Mouse (Mus musculus) intestine, embryonic 14.5 days (tissue): ENCODE results near the gene Ddx59. TPM values are rescaled to one million over a fixed set of nuclear protein-coding genes. Genes with fewer than 3 reads are reported as not detected.

Experiments used
- ATAC-seq: fragments of 200-750 bp; cut with Nextera tagmentation; replicated peaks from 2 replicates; pipeline ENCODE4 v1.8.0; 2017; ENCODE audit warnings: low read depth, moderate number of reproducible peaks, moderate TSS enrichment, moderate library complexity; ENCODE audit not compliant: low FRiP score, low TSS enrichment
- DNase-seq: peaks from one replicate; pipeline ENCODE4 v3.0.0-alpha.2; 2018; ENCODE audit warnings: low spot score
- H3K27ac ChIP-seq: fragments of 300-500 bp; sonication (generic); 2 replicates; pipeline ENCODE4 v1.5.1; 2014; ENCODE audit warnings: low read depth, mild to moderate bottlenecking, control low read depth
- H3K27me3 ChIP-seq: fragments of 300-500 bp; sonication (generic); replicated peaks from 2 replicates; pipeline ENCODE4 v1.6.1; 2014; ENCODE audit warnings: low read length, control low read depth; ENCODE audit not compliant: control insufficient read depth, insufficient read depth
- H3K36me3 ChIP-seq: fragments of 300-500 bp; sonication (generic); 2 replicates; pipeline ENCODE4 v1.6.1; 2014; ENCODE audit warnings: low read length, control low read depth; ENCODE audit not compliant: control insufficient read depth, insufficient read depth
- H3K4me1 ChIP-seq: fragments of 300-500 bp; sonication (generic); replicated peaks from 2 replicates; pipeline ENCODE4 v1.6.1; 2014; ENCODE audit warnings: low read length, control low read depth, mixed read lengths; ENCODE audit not compliant: control insufficient read depth, insufficient read depth
- H3K4me2 ChIP-seq: fragments of 300-500 bp; sonication (generic); 2 replicates; pipeline ENCODE4 v1.6.1; 2014; ENCODE audit warnings: low read length
- H3K4me3 ChIP-seq: fragments of 300-500 bp; sonication (generic); 2 replicates; pipeline ENCODE4 v1.5.1; 2014; ENCODE audit warnings: low read depth, low read length, control low read depth, mixed read lengths
- H3K9ac ChIP-seq: fragments of 300-500 bp; sonication (generic); 2 replicates; pipeline ENCODE4 v1.6.1; 2014; ENCODE audit warnings: mild to moderate bottlenecking, low read length
- H3K9me3 ChIP-seq: fragments of 300-500 bp; sonication (generic); 2 replicates; pipeline ENCODE4 v1.6.1; 2016; ENCODE audit warnings: low read length, control low read depth; ENCODE audit not compliant: control insufficient read depth
- WGBS: fragments of 180-500 bp; shearing (Covaris S2); extraction: QIAGEN DNeasy Blood & Tissue Kit; methylation state at CpG from one replicate; pipeline ENCODE4 v1.1.7; 2014; 5-methylcytosine and 5-hydroxymethylcytosine counted together
- polyA plus RNA-seq: library from polyadenylated mRNA; unstranded; fragments of >200 nt; fragmentation: Nextera tagmentation; extraction: Ambion mirVana; gene quantifications from 2 replicates; pipeline ENCODE4 v1.2.1, GENCODE M21; 2014

Ddx59 gene
- polyA plus RNA-seq, 1 experiment from 2014 or later, result 12.9 TPM

DNA sequence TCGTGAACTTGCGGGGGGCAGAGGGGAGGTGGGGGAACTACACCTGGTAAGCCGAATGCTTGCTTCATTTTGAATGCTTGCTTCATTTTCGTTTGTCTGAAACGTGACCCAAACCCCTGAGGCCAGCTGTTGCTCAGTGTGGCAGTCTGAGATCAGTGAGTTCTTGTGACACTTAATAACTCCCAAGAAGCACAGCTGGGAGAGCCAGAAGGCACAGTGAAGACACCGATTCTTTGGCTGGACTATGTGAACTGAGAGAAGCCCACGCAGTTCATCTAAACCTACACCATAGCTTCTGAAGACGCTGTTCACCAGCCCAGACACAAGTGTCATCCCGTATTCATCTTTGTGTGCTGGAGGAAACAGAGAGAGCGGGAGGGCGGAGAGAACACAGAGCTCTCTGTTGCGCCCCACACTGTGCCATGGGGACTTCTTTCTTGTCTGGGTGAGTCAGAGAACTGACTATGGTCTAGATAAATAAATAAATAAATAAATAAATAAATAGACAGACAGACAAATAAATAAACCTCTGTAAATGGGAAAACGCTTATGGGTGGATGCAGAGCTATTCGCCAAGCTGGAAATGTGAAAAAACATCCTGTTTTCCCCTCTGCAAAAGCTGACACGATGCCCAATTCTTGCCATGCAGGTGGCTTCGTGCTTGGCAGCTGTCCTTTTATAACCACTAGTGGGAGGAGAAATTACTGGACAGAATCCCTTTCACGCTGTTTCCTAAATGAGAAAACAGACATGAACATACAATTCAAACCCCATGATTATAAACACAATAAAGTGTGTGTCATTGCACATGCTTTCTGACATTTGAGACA, 40.9 kb downstream of the Ddx59 start:
- ATAC-seq (no peak), DNase-seq (no peak)
- Histone ChIP-seq H3K4me1 (no peaks in the 10 kb centered on the region), H3K9ac (no peak overlapping the region), H3K27ac (no peak overlapping the region), H3K36me3 (no peaks in the 10 kb centered on the region), H3K4me3 (no peak overlapping the region), H3K9me3 (no peaks in the 10 kb centered on the region), H3K27me3 (no peaks in the 10 kb centered on the region), H3K4me2 (no peak overlapping the region)
- WGBS, result 78% methylated on average over 17 of the region's 17 CpGs

DNA sequence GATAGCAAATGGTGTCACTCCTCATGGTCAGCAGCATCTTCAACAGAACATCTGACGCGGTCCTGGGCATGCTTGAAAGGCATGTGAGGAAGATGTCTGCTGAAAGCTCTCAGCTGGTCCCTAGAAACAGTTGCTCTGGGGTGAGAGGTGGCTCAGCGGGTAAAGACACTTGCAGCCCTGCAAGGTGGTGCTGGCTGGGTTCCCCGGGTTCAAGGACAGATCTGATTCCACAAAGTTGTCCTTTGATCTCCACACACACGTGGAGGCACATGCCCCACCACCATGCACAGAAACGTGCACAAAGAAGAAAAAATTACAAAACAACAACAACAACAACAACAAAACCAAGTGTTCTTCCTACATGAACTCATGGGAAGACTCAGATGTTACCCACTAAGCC, 41.7 kb downstream of the Ddx59 start:
- no peaks in the 10 kb centered on the region for H3K27me3 ChIP-seq
- no peaks in the 10 kb centered on the region for H3K36me3 ChIP-seq
- H3K9me3 ChIP-seq, result no peaks in the 10 kb centered on the region
- DNase-seq (no peak), ATAC-seq (no peak)
- no peak overlapping the region for H3K27ac ChIP-seq
- H3K4me3 ChIP-seq, result no peak overlapping the region
- 84% methylated on average over 6 of the region's 6 CpGs for WGBS
- H3K4me1 ChIP-seq, result no peaks in the 10 kb centered on the region
- no peak overlapping the region for H3K4me2 ChIP-seq
- H3K9ac ChIP-seq, result no peak overlapping the region

DNA sequence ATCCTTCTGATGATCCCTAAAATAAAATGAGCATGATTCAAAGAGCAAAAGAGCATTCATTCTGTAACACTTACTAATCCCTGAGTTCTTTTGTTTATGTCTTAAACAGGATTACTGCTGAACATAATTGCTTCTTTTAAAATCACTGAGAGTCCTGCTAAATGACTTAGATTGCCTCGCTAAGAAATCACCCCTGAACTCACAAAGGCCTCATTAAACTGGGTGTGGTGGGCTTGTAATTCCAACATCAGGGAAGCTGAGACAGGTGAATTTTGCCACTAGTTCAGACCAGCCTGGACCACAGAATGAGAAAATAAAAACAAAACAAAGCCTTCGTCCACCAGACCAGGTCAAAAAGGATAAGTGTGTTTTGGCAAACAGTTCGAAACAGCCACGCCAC, 42.3 kb downstream of the Ddx59 start:
- Histone ChIP-seq H3K9ac (no peak overlapping the region), H3K4me2 (no peak overlapping the region), H3K4me1 (no peaks in the 10 kb centered on the region), H3K36me3 (no peaks in the 10 kb centered on the region), H3K4me3 (no peak overlapping the region), H3K9me3 (no peaks in the 10 kb centered on the region), H3K27me3 (no peaks in the 10 kb centered on the region), H3K27ac (no peak overlapping the region)
- no peak for ATAC-seq
- no peak for DNase-seq
- 75% methylated on average over 4 of the region's 4 CpGs for WGBS

DNA sequence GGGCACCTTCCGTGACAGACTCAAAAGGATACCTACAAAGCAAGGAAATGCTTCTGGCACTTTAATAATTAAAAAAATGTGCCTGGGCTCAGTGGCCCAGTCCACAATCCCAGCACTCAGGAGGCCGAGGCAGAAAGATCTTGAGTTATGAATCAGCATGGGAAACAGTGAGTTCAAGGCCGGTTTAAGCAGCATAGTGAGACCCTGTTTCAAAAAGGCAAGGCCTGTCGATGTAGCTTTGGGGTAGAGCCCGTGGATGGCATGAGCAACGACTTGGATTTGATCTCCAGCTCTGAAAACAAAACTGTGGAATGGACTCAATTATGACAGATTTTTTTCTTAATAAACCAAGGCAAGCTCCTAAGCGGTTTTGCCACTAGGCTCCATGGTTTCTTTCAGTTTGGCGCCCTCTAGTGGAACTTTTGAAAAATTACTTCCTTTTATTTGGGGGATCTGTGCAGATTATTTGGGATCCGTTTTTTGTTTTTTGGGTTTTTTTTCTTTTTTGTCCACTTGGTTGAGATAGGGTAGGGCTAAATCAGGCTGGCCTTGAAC, 43.7 kb downstream of the Ddx59 start:
- Histone ChIP-seq H3K4me2 (no peak overlapping the region), H3K36me3 (no peaks in the 10 kb centered on the region), H3K9ac (no peak overlapping the region), H3K9me3 (no peaks in the 10 kb centered on the region), H3K27ac (no peak overlapping the region), H3K4me3 (no peak overlapping the region), H3K27me3 (no peaks in the 10 kb centered on the region), H3K4me1 (no peaks in the 10 kb centered on the region)
- DNase-seq (peak; percentile 66), ATAC-seq (no peak)
- WGBS, result 26% methylated on average over 9 of the region's 9 CpGs

DNA sequence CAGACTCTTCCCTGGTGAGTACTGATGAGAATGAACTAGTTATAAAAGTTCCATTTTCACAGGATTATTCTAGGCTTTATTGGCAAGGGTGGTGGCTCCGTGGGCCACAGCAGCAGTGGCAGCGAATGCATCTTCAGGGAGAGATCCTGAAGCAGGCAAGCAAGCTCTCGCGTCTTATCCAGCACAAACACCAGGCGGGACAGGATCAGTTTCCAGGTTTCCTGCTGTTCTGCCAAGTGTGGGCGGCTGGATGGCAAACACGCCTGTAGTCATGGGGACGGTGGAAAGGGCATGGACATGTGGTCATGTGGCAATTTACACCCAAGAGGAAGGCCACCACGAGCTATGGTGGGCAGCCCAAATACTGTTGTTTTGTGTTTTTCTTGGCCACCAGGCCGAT, 47.4 kb downstream of the Ddx59 start:
- peaks cover 3% of the 10 kb centered on the region; the same call in 1 of the 2 replicates for H3K4me1 ChIP-seq
- ATAC-seq (no peak), DNase-seq (no peak)
- no peaks in the 10 kb centered on the region for H3K36me3 ChIP-seq
- no peaks in the 10 kb centered on the region for H3K9me3 ChIP-seq
- 61% methylated on average over 10 of the region's 10 CpGs for WGBS
- H3K27ac ChIP-seq, result no peak overlapping the region
- H3K4me2 ChIP-seq, result no peak overlapping the region
- H3K4me3 ChIP-seq, result no peak overlapping the region
- H3K27me3 ChIP-seq, result no peaks in the 10 kb centered on the region
- no peak overlapping the region for H3K9ac ChIP-seq

DNA sequence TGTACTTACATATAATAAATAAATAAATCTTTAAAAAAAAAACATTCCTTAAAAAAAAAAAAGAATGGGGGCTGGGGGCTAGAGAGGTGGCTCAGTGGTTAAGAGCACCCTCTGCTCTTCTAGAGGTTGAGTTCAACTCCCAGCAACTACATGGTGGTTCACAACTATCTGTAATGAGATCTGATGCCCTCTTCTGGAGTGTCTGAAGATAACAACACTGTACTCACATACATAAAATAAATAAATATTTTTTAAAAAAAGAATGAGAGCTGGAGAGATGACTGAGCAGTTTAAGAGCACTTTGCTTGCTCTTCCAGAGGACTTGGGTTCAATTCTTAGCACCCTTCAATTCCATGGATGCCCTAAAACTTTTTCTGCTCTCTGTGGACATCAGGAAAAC, 50.1 kb downstream of the Ddx59 start:
- Histone ChIP-seq H3K36me3 (peaks cover 19% of the 10 kb centered on the region), H3K4me3 (no peak overlapping the region), H3K4me1 (peaks cover 3% of the 10 kb centered on the region; the same call in 1 of the 2 replicates), H3K27ac (no peak overlapping the region), H3K9me3 (no peaks in the 10 kb centered on the region), H3K27me3 (no peaks in the 10 kb centered on the region), H3K4me2 (no peak overlapping the region), H3K9ac (no peak overlapping the region)
- no peak for ATAC-seq
- no peak for DNase-seq

DNA sequence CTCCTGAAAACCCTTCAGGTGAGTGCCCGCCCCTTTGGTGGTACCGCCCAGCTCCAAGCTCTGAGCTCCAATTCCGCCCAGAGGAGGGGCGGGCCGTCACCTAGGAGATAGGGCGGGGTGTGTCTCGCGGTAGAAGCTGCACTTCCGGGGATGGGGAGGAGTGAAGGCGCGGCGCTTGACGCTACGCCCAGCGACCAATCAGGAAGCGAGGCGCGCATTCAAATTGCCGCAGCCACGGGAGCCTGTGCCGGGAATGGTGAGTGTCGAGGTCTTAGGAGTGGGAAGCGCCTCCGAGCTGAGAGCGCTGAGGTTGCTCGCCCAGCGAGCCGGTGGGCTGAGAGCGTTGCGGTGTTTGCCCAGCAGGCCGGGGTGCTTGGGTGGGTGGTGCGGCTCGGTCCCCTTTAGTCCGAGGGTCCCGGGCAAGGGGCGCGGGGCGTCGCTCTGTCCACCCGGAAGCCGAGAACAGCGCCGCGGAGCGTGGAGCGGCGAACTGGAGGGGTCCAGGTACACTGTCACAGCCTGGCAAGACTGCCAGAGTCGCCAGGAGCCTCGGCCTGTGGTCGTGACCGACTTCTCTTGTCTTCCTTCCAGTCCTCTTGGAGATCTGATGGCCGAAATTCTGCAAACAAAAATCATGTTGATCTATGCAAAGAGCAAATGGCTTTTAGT, 51.2 kb downstream of the Ddx59 start, which contains the start of gene Kif14:
Gene Kif14, plus strand, starts transcription at position 201 of the 669 bp plus-strand sequence.
- H3K4me1 ChIP-seq, result peaks cover 3% of the 10 kb centered on the region; the same call in 1 of the 2 replicates
- no peaks in the 10 kb centered on the region for H3K27me3 ChIP-seq
- H3K36me3 ChIP-seq, result peaks cover 22% of the 10 kb centered on the region
- WGBS, result under 1% methylated on average over 50 of the region's 52 CpGs
- peak; percentile 98 for ATAC-seq
- peak within 1 kb of the TSS; percentile 95 for H3K4me2 ChIP-seq
- H3K9me3 ChIP-seq, result no peaks in the 10 kb centered on the region
- H3K27ac ChIP-seq, result no peak within 1 kb of the TSS
- H3K4me3 ChIP-seq, result peak within 1 kb of the TSS; percentile 71
- DNase-seq, result peak; percentile 97
- H3K9ac ChIP-seq, result peak within 1 kb of the TSS; percentile 60

DNA sequence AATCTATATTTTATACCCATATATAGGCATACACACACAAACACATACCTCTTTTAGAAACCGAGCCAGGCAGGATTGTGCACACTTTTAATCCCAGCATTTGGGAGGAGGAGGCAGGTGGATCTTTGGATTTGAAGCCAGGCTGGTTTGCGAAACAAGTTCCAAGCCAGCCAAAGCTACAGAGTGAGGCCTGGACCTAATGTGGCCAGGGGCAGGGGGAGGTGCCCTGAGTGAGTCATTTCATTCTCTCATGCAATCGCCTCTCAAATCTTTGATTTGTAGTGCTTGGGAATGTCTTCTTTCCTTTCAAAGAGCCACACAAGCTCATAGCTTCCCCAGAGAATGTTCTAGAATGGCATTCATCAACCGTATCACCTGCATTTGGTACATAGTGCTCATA, 54.3 kb downstream of the Ddx59 start:
- H3K9ac ChIP-seq, result no peak overlapping the region
- H3K27ac ChIP-seq, result no peak overlapping the region
- no peaks in the 10 kb centered on the region for H3K9me3 ChIP-seq
- 88% methylated on average over 4 of the region's 4 CpGs for WGBS
- DNase-seq (no peak), ATAC-seq (no peak)
- H3K4me2 ChIP-seq, result no peak overlapping the region
- peaks cover 46% of the 10 kb centered on the region for H3K36me3 ChIP-seq
- peaks cover 3% of the 10 kb centered on the region; the same call in 1 of the 2 replicates for H3K4me1 ChIP-seq
- H3K4me3 ChIP-seq, result no peak overlapping the region
- no peaks in the 10 kb centered on the region for H3K27me3 ChIP-seq
